ENCODE assay signal across 8 mouse cellular contexts in genomic region chr6:91410168-91410780, GRCm38 (mm10). TPM values are rescaled to one million over a fixed set of nuclear protein-coding genes. Genes with fewer than 3 reads are reported as not detected.
A peak's percentile ranks its signal among the peaks of the same experiment; 100 is the strongest.
DNase-seq lines count a peak whose midpoint lies in the region; ATAC-seq and TF ChIP-seq lines count a peak whose summit lies in the region.
"Had no signal": no experiment of that assay in that cellular context is flagged by ENCODE, and none has a peak within 500 bp of the region (broad histone marks: within the 10 kb centered on the region; RNA-seq: fewer than 3 reads in every experiment).

No protein-coding gene starts in this region.

- no peaks in the 10 kb centered on the region for H3K36me3 ChIP-seq in testis, adult 2 months (ENCODE audit: control insufficient read depth, insufficient read depth, low read length)
- no peaks in the 10 kb centered on the region for H3K36me3 ChIP-seq in embryonic facial prominence, embryonic 13.5 days
- H3K36me3 ChIP-seq in limb, embryonic 14.5 days (ENCODE audit: control insufficient read depth, insufficient read depth, low read length) = no peaks in the 10 kb centered on the region

- H3K9ac ChIP-seq in embryonic facial prominence, embryonic 13.5 days = peak overlapping the region; percentile 16; the same call in 1 of the 2 replicates
- H3K9ac ChIP-seq in limb, embryonic 14.5 days (ENCODE audit: low read depth, low read length, severe bottlenecking) = 0 out of 2 replicates have a peak overlapping the region, but pooled peaks have one; percentile 31

- TF ChIP-seq CTCF in testis, adult 2 months (IDR thresholded peaks at IDR 0.05; ENCODE audit: control insufficient read depth, insufficient read depth, insufficient replicate concordance, low read depth, low read length) = no peak

- no peak for DNase-seq in testis, postnatal 10 days (ENCODE audit: low spot score)
- DNase-seq in limb, embryonic 14.5 days (ENCODE audit: low spot score) = no peak
- no peak for DNase-seq in MN1 (ENCODE audit: low spot score)
- no peak for DNase-seq in gastrocnemius, adult 18-20 months (ENCODE audit: low spot score)
- no peak for DNase-seq in B cell, adult 2 months

- no peaks in the 10 kb centered on the region for H3K9me3 ChIP-seq in embryonic facial prominence, embryonic 13.5 days
- no peaks in the 10 kb centered on the region for H3K9me3 ChIP-seq in limb, embryonic 14.5 days (ENCODE audit: control insufficient read depth, low read length)

- H3K4me2 ChIP-seq in embryonic facial prominence, embryonic 13.5 days = peak overlapping the region; percentile 98
- peak overlapping the region; percentile 92 for H3K4me2 ChIP-seq in limb, embryonic 14.5 days (replicated peaks; ENCODE audit: low read depth, low read length, severe bottlenecking)

- no peak for ATAC-seq in embryonic facial prominence, embryonic 13.5 days (ENCODE audit: insufficient number of reproducible peaks, insufficient read depth, low FRiP score, low TSS enrichment, low read depth)
- no peak for ATAC-seq in limb, embryonic 14.5 days (ENCODE audit: low FRiP score, low read depth)

- peaks cover 22% of the 10 kb centered on the region for H3K4me1 ChIP-seq in testis, adult 2 months (ENCODE audit: control insufficient read depth, insufficient read depth, low read length)
- H3K4me1 ChIP-seq in embryonic facial prominence, embryonic 13.5 days = peaks cover 24% of the 10 kb centered on the region
- H3K4me1 ChIP-seq in limb, embryonic 14.5 days (ENCODE audit: control insufficient read depth, insufficient read depth, low read length) = 0 out of 2 replicates have a peak, but pooled peaks cover 6% of the 10 kb centered on the region

- H3K27ac ChIP-seq in testis, adult 2 months (ENCODE audit: control insufficient read depth, insufficient read depth, low read depth, low read length) = no peak overlapping the region
- H3K27ac ChIP-seq in embryonic facial prominence, embryonic 13.5 days = no peak overlapping the region
- no peak overlapping the region for H3K27ac ChIP-seq in limb, embryonic 14.5 days (replicated peaks; ENCODE audit: low read depth, low read length)

- no peak for TF ChIP-seq POLR2A in testis, adult 2 months (IDR thresholded peaks at IDR 0.05; ENCODE audit: control insufficient read depth, low read depth, low read length)
- TF ChIP-seq POLR2A in limb, embryonic 14.5 days (IDR thresholded peaks at IDR 0.05; ENCODE audit: borderline replicate concordance, extremely low read depth, insufficient read depth, insufficient read length) = no peak

- H3K27me3 ChIP-seq in testis, adult 2 months (ENCODE audit: control insufficient read depth, insufficient read depth, low read length) = no peaks in the 10 kb centered on the region; the same call in 1 of the 2 replicates
- peaks cover 83% of the 10 kb centered on the region for H3K27me3 ChIP-seq in embryonic facial prominence, embryonic 13.5 days
- H3K27me3 ChIP-seq in limb, embryonic 14.5 days (ENCODE audit: control insufficient read depth, insufficient read depth, low read length) = peaks cover 41% of the 10 kb centered on the region

- whole genome bisulfite sequencing in embryonic facial prominence, embryonic 13.5 days = 2% methylated on average over 26 of the region's 26 CpGs
- whole genome bisulfite sequencing in limb, embryonic 14.5 days = 1% methylated on average over 26 of the region's 26 CpGs

- H3K4me3 ChIP-seq in testis, adult 2 months (ENCODE audit: control insufficient read depth, low read depth, low read length) = peak overlapping the region; percentile 78
- peak overlapping the region; percentile 56 for H3K4me3 ChIP-seq in embryonic facial prominence, embryonic 13.5 days
- peak overlapping the region; percentile 49 for H3K4me3 ChIP-seq in limb, embryonic 14.5 days (replicated peaks; ENCODE audit: low read length)

RNA-seq across cellular contexts. Expression of gene Wnt7a, which starts 0.9 kb away (rescaled TPM):
- 1.00 and 1.1 TPM in 2 replicates for polyA plus RNA-seq in testis, adult 2 months (2012; rRNA removed)
- 1.5 and 3.3 TPM in 2 replicates for polyA plus RNA-seq in embryonic facial prominence, embryonic 13.5 days (2015; fragmentation: Nextera tagmentation; extraction: Ambion mirVana)
- polyA plus RNA-seq in limb, embryonic 14.5 days (2012; rRNA removed) = 4.2 and 5.1 TPM in 2 replicates
- 4.3 and 5.2 TPM in 2 replicates for polyA plus RNA-seq in limb, embryonic 14.5 days (2014; fragmentation: Nextera tagmentation; extraction: Ambion mirVana)
- total RNA-seq in gastrocnemius, adult 18-20 months (2021) = not detected
- polyA plus RNA-seq: liver, embryonic 16.5 days had no signal
